Mouse (Mus musculus): ENCODE data around the gene Gprin2. TPM values are rescaled to one million over a fixed set of nuclear protein-coding genes. Genes with fewer than 3 reads are reported as not detected.

The Gprin2 gene
- not detected for total RNA-seq (2023)

DNA sequence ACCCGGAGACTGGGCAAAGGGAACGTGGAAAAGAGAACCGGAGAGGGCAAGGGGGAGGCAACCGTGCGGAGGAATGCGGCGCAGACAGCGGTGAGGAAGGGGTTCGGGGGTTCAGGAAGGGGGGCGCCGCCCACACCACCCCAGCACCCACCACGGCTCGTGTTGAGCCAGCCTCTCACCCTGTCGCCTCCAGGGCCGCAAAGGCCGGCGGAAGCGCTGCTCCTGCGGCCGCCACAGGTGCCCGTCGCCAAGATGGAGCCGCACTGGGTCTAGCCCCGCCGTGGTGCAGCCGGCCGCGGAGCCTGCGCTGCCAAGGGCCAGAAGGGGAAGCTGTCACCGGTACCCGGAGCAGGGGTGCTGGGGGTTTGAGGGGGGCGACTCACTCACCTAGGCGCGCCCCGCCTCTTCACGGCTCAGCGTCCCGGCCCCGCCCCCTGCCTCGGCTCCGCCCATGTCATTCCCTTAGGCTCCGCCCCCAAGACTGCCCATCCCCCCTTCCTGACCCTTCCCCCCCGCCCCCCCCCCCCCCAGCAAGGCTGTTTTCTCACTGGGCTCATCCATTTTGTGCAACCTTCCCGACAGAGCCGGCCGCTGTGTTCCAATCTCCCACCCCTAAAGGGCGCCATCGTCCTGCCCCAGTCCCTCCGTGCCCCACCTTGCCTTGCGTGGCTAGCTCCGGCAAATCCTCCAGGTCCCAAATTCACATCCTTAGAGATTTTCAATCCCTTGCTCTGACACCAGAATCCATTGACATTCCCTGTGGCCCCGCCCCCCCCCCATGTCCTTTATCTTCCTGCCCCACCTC is at the start of gene Gprin2:
TSS of gene Gprin2 (minus strand) at position 423 of the 805 bp plus-strand sequence.

GRCm38 (mm10) chr14:34219295-34219694 is 17.8 kb upstream of the Gprin2 start, which contains the start of gene Syt15:
Gene Syt15 (plus strand): TSS chr14:34219595.

DNA sequence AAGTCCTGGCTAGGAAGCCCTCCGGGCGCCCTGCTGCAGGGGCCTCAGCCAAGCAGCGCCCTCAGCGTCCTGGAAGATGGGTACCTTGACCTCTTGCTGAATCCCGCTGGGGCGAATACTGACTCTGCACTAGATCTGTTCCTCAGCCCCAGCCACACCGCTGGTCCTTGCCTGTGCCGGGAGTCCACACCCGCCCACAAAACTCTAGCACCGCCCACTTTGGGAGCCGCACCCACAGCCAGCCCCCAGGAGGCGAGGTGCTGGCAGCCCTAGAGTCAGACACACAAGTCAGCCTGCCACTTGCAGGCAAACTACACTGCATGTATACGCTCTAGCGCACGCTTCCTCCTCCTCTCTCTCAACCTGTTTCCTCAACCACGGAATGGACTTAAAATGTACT is 49.1 kb downstream of the Gprin2 start, which contains the start of gene Npy4r:
TSS of gene Npy4r (minus strand) at position 148 of the 400 bp plus-strand sequence.

Other genes with a start within 250 kb of the Gprin2 start
- not detected for gene Rbp3, start 247.7 kb downstream of the Gprin2 start, total RNA-seq (2023)
- gene Zfp488, start 222.9 kb downstream of the Gprin2 start, total RNA-seq (2023): under 1 TPM in 1 of 2 experiments, not detected in 1; 0.18 TPM
- gene Gm30083, start 186.5 kb downstream of the Gprin2 start, total RNA-seq (2023): not detected
- not detected for gene Gm5460, start 184.9 kb downstream of the Gprin2 start, total RNA-seq (2023)
- gene Antxrl, start 148.9 kb downstream of the Gprin2 start, total RNA-seq (2023): not detected
- not detected for gene Anxa8, start 115.7 kb downstream of the Gprin2 start, total RNA-seq (2023)
- gene A630023A22Rik, start 98.9 kb downstream of the Gprin2 start, total RNA-seq (2023): not detected
- not detected for gene Npy4r, start 49.2 kb downstream of the Gprin2 start, total RNA-seq (2023)
- not detected for gene Syt15, start 17.9 kb upstream of the Gprin2 start, total RNA-seq (2023)
- gene Shld2, start 108.8 kb upstream of the Gprin2 start, total RNA-seq (2023): 10 to 100 TPM in 1 of 2 experiments, 1 to 10 TPM in 1; 8.3 to 10.7 TPM
- gene Glud1, start 109.1 kb upstream of the Gprin2 start, total RNA-seq (2023): 100 to 1,000 TPM; 205 to 247 TPM
- gene Fam25c, start 153.8 kb upstream of the Gprin2 start, total RNA-seq (2023): not detected
- gene Sncg, start 173.1 kb upstream of the Gprin2 start, total RNA-seq (2023): not detected
- gene Mmrn2, start 173.8 kb upstream of the Gprin2 start, total RNA-seq (2023): under 1 TPM; 0.15 to 0.24 TPM